In the genomic region with DNA sequence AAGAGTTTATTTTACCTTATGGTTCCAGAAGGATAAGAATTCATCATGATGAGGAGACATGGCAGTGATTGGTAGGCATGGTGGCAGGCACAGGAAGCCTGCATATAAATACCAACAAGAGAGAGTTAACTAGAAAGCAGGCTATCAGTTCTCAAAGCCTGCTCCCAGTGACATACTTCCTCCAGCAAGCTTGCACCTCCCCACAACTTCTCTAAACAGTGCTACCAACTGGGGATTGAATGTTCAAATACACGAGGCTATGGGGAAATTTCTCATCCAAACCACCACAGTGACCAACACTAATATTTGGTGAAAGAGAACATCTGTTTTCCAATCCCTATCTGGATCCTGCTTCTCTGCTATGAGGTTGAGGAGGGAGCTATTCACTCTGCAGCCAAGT, we compare ENCODE assay signal across 20 mouse cellular contexts.
DNase-seq lines count a peak whose midpoint lies in the region; ATAC-seq lines count a peak whose summit lies in the region.
"Had no signal": no experiment of that assay in that cellular context is flagged by ENCODE, and none has a peak within 500 bp of the region (broad histone marks: within the 10 kb centered on the region; RNA-seq: fewer than 3 reads in every experiment).

No protein-coding gene starts in this region.

- H3K4me2 ChIP-seq in forebrain, embryonic 15.5 days (replicated peaks), result no peak overlapping the region
- H3K4me2 ChIP-seq: embryonic facial prominence, embryonic 12.5 days; forebrain, embryonic 13.5 days had no signal

- no peak overlapping the region for H3K4me3 ChIP-seq in forebrain, embryonic 15.5 days
- H3K4me3 ChIP-seq: embryonic facial prominence, embryonic 10.5 days; embryonic facial prominence, embryonic 12.5 days; forebrain, embryonic 13.5 days had no signal

- peak; percentile 76 for ATAC-seq in granulocyte monocyte progenitor cell, adult 5-6 weeks (replicated peaks; ENCODE audit: poor library complexity, severe bottlenecking)
- peak; percentile 35; the same call in 1 of the 2 replicates for ATAC-seq in megakaryocyte, adult 5-6 weeks (ENCODE audit: poor library complexity, severe bottlenecking)
- ATAC-seq in forebrain, embryonic 15.5 days (replicated peaks), result no peak
- ATAC-seq: forebrain, embryonic 13.5 days; forebrain, embryonic 16.5 days had no signal

- no peaks in the 10 kb centered on the region for H3K36me3 ChIP-seq in forebrain, embryonic 15.5 days
- H3K36me3 ChIP-seq: embryonic facial prominence, embryonic 10.5 days; embryonic facial prominence, embryonic 12.5 days had no signal

- H3K9me3 ChIP-seq in forebrain, embryonic 15.5 days, result no peaks in the 10 kb centered on the region
- H3K9me3 ChIP-seq: embryonic facial prominence, embryonic 10.5 days; embryonic facial prominence, embryonic 12.5 days; forebrain, embryonic 13.5 days had no signal

- no peaks in the 10 kb centered on the region for H3K27me3 ChIP-seq in forebrain, embryonic 15.5 days
- H3K27me3 ChIP-seq: embryonic facial prominence, embryonic 12.5 days; forebrain, embryonic 13.5 days had no signal

- H3K4me1 ChIP-seq in forebrain, embryonic 15.5 days, result no peaks in the 10 kb centered on the region
- H3K4me1 ChIP-seq: embryonic facial prominence, embryonic 10.5 days; embryonic facial prominence, embryonic 12.5 days; forebrain, embryonic 13.5 days had no signal

- no peak overlapping the region for H3K9ac ChIP-seq in forebrain, embryonic 15.5 days (replicated peaks)
- H3K9ac ChIP-seq: embryonic facial prominence, embryonic 12.5 days; forebrain, embryonic 13.5 days had no signal

- no peak overlapping the region for H3K27ac ChIP-seq in forebrain, embryonic 15.5 days (replicated peaks)
- H3K27ac ChIP-seq: embryonic facial prominence, embryonic 10.5 days; embryonic facial prominence, embryonic 12.5 days; forebrain, embryonic 13.5 days had no signal

- DNase-seq in heart, adult 11 months, result peak; percentile 28
- DNase-seq in heart, postnatal 25 days (ENCODE audit: low spot score), result no peak
- peak; percentile 12 for DNase-seq in naive thymus-derived CD4-positive, alpha-beta T cell, adult 2 months (ENCODE audit: low read depth)
- DNase-seq in gastrocnemius, adult 18-20 months (ENCODE audit: low spot score), result no peak
- no peak for DNase-seq in adrenal gland, postnatal 4 days (ENCODE audit: low spot score in 2 of 2)
- DNase-seq: adrenal gland, adult 2 months; adrenal gland, postnatal 10 days; adrenal gland, postnatal 25 days; cerebellum, adult 11-12 months; cerebellum, adult 2 months; cerebellum, adult 9-10 months; cerebellum, postnatal 10 days; cerebellum, postnatal 25 days had no signal

- intact Hi-C loops in heart, postnatal 25 days (cut with DNase I), result no loop called here

- WGBS in forebrain, embryonic 15.5 days, result 59% methylated on average over 1 of the region's 1 CpGs

Comparison
In these comparisons a context has a peak if more than half of its experiments do, and no peak if none do; other contexts are left out.
1. DNase-seq: peak in heart, adult 11 months (single experiment) and naive thymus-derived CD4-positive, alpha-beta T cell, adult 2 months (single experiment); none in heart, postnatal 25 days (single experiment), gastrocnemius, adult 18-20 months (single experiment) and adrenal gland, postnatal 4 days (0 of 2).